Mouse (Mus musculus): ENCODE results near the gene Fbxo48. TPM values are rescaled to one million over a fixed set of nuclear protein-coding genes. Genes with fewer than 3 reads are reported as not detected.

Gene Fbxo48
- polyA plus RNA-seq, 1 experiment from 2014 or later = 1.3 TPM

DNA sequence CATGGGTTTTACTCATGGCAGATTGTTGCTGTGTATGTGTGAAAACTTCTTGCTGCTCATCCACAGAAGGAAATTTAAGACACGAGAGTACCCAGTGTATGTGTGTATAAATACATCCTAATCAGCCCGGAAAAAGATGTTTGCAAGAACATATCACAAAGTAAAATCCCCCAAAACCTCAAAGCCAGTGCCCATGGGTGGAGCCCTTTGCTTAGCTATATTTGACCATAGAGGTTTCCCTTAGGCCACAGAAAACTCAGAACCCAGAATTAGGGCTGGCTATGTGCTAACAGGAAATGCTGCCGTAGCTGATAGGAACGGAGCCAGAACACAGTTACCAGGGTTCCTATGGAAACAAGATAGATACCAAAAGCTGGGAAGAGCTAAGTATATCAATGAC is 25.8 kb downstream of the Fbxo48 start:
- ATAC-seq (replicated peaks; ENCODE audit: low FRiP score) = no peak
- Histone ChIP-seq H3K4me1 (no peaks in the 10 kb centered on the region), H3K9ac (no peak overlapping the region), H3K27me3 (no peaks in the 10 kb centered on the region), H3K4me2 (no peak overlapping the region), H3K9me3 (replicated peaks) (no peaks in the 10 kb centered on the region), H3K27ac (no peak overlapping the region), H3K4me3 (replicated peaks) (no peak overlapping the region), H3K36me3 (no peaks in the 10 kb centered on the region)
- WGBS = 75% methylated on average over 4 of the region's 4 CpGs

DNA sequence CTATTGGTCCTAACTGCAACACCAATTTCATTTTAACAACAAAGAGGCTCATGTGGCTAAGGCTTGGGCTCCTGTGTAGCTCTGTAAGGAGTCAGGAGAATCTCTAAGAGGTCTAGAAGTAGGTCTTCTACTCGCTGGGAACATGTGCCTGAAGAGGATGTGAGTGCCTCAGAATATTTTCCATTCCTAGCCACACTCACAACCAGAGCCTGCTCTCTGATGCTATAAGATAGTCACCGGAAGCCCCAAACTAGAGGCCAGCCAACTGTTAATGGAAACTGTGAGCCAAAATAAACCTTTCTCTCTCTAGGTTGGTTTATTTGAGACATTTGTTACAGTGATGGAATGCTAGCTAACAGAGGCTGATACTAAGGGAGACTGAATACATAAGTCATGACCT is 26.4 kb downstream of the Fbxo48 start:
- no peak for ATAC-seq (replicated peaks; ENCODE audit: low FRiP score)
- Histone ChIP-seq H3K9ac (no peak overlapping the region), H3K4me2 (no peak overlapping the region), H3K4me3 (replicated peaks) (no peak overlapping the region), H3K27me3 (no peaks in the 10 kb centered on the region), H3K27ac (no peak overlapping the region), H3K4me1 (no peaks in the 10 kb centered on the region), H3K9me3 (replicated peaks) (no peaks in the 10 kb centered on the region), H3K36me3 (no peaks in the 10 kb centered on the region)
- WGBS = 67% methylated on average over 2 of the region's 2 CpGs

DNA sequence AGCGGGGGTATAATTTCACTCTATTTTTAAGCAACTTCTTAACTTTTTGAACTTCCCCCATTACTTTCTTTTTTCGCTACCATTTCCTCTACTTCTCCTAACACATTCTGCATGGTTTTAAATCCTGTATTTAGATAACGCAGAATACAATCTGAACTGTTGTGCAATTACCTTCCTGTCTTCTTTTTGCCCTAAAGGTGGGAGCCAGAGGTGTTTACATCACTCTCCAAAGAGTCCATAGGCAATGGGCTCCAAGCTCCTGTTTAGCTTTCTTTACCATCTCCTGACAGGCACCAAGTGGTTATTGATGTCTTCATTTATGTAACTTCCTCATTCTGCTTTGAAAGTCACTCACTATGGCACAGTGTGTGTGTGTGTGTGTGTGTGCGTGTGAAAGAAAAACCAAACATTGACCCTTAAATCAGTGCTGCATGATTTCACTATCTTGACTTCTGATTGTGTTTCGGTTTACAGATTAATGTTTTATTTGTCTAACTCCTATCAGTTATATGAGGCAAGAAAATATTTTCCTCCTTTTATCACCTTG is 27.1 kb downstream of the Fbxo48 start:
- Histone ChIP-seq H3K4me1 (no peaks in the 10 kb centered on the region), H3K27me3 (no peaks in the 10 kb centered on the region), H3K36me3 (no peaks in the 10 kb centered on the region), H3K4me2 (no peak overlapping the region), H3K4me3 (replicated peaks) (no peak overlapping the region), H3K9ac (no peak overlapping the region), H3K27ac (no peak overlapping the region), H3K9me3 (replicated peaks) (no peaks in the 10 kb centered on the region)
- no peak for ATAC-seq (replicated peaks; ENCODE audit: low FRiP score)
- 79% methylated on average over 5 of the region's 5 CpGs for WGBS

DNA sequence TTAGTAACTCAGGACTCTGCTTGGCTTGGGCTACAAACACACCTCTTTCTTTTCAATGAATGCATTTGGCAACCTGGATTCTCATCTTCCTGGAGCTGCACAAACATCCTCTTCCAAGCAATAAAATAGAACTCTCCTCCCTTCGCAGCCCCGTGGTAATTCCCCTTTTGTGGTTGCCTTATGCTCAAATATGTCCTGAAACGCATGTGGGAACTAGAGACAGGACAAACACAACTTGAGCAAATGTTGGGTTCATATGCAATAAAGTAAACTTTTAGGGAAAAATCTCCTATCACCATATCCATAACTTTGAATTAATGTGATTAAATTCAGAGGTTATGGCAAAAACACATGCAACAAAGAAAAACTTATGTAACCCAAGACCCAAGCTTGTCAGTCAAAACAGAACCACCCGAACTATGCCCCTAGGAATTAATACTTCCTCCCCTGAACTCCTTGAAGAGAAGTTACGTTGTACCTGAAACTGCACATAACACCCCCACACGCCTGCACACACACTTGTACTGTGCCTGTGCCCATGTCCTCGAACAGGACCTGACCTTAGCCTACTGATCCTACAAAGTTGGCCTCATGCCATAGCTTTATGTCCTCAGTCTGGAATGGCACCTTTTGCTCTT is 35.5 kb downstream of the Fbxo48 start:
- Histone ChIP-seq H3K4me2 (no peak overlapping the region), H3K27ac (no peak overlapping the region), H3K9me3 (replicated peaks) (no peaks in the 10 kb centered on the region), H3K4me3 (replicated peaks) (no peak overlapping the region), H3K36me3 (no peaks in the 10 kb centered on the region), H3K27me3 (no peaks in the 10 kb centered on the region), H3K9ac (no peak overlapping the region), H3K4me1 (no peaks in the 10 kb centered on the region)
- 74% methylated on average over 7 of the region's 7 CpGs for WGBS
- no peak for ATAC-seq (replicated peaks; ENCODE audit: low FRiP score)

DNA sequence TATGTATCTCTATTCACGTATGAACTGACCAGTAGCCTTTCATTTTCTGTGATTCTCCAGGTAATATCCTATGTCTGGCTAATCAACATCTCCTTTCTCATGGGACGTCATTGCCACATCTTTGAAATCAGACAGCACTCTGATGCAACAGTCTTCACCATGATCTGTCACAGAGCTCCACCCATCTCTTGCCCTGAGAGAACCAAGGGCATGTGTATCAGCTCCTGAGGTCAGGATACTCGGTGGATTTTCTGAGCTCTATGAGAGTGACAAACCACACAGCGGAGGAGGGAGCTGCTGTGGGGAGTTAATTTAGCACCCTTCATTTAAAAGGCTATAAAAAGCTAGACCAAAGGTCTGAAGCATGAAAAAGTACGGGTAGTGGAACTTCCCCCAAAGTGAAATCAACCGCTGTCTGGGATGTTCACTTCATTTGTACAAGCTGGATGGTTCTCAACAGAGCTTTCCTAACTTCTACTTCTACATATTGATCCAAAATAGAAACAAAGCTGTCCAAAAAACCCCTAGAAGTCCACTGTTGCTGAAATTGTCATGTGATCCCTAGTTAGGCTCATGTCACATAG is 36.7 kb downstream of the Fbxo48 start:
- Histone ChIP-seq H3K36me3 (no peaks in the 10 kb centered on the region), H3K4me3 (replicated peaks) (no peak overlapping the region), H3K27me3 (no peaks in the 10 kb centered on the region), H3K4me2 (no peak overlapping the region), H3K4me1 (no peaks in the 10 kb centered on the region), H3K9me3 (replicated peaks) (no peaks in the 10 kb centered on the region), H3K27ac (no peak overlapping the region), H3K9ac (no peak overlapping the region)
- no peak for ATAC-seq (replicated peaks; ENCODE audit: low FRiP score)
- 51% methylated on average over 6 of the region's 6 CpGs for WGBS

DNA sequence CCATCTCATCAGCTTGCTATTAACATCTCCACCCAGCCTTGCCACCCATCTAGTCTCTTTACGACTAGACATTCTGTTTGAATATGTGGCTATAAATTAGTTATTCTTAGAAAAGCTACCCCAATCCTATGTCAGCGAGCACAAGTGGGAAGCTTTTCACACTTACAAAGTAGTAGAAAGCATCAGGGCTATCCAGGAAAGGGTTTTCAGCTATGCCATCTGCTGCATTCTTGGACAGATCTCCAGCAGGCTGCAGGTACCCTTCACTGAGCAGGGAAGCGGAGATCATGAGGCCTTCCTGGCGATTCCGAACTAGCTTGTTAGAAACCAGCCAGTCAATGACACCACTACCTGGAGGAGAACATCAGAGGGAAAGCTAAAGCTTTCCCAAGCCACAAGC is 38.7 kb downstream of the Fbxo48 start:
- no peak overlapping the region for H3K4me3 ChIP-seq (replicated peaks)
- H3K9me3 ChIP-seq (replicated peaks) = no peaks in the 10 kb centered on the region
- H3K4me1 ChIP-seq = no peaks in the 10 kb centered on the region
- H3K36me3 ChIP-seq = no peaks in the 10 kb centered on the region
- H3K9ac ChIP-seq = no peak overlapping the region
- ATAC-seq (replicated peaks; ENCODE audit: low FRiP score) = no peak
- no peak overlapping the region for H3K27ac ChIP-seq
- WGBS = 80% methylated on average over 5 of the region's 5 CpGs
- no peaks in the 10 kb centered on the region for H3K27me3 ChIP-seq
- no peak overlapping the region for H3K4me2 ChIP-seq

DNA sequence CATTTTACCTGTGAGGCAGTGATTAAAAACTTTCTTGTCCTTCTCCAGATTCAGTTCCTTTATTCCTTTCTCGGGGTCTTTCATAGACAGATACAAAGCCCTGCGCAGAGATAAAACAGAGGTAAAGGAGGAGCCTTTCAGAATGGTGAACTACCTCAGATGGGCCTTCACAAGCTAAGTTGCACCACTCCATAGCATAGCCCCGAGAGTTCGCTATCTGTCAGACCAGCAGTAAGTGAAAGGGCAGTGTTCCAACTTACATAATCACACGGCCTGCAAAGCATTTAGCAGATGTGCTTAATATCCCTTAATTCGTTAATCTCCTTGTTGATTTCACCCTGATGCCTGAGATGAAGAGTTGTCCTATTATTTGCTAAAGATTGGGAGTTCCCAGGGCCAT is 41.7 kb downstream of the Fbxo48 start:
- H3K27ac ChIP-seq = no peak overlapping the region
- H3K9me3 ChIP-seq (replicated peaks) = no peaks in the 10 kb centered on the region
- no peak overlapping the region for H3K4me2 ChIP-seq
- H3K4me1 ChIP-seq = no peaks in the 10 kb centered on the region
- H3K4me3 ChIP-seq (replicated peaks) = no peak overlapping the region
- H3K36me3 ChIP-seq = no peaks in the 10 kb centered on the region
- no peak for ATAC-seq (replicated peaks; ENCODE audit: low FRiP score)
- 84% methylated on average over 6 of the region's 6 CpGs for WGBS
- no peak overlapping the region for H3K9ac ChIP-seq
- no peaks in the 10 kb centered on the region for H3K27me3 ChIP-seq

DNA sequence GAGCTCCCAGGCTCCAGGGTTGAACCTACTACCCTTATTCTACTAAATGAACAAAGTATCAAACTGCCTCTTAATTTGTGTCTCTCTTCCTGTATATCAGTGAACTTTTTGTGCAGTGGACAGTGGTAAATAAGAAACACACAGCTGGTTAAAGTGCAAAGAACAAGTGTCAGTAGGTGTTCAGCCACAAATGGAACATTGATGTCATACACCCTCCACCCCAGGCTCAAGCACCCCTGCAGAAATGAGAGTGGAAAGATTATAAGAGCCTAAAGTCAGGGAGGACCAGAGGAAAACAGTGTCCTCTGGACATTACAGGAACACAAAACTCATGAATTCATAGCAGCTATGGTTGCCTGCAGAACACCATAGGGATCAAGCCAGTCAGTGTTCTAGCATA is 45.6 kb downstream of the Fbxo48 start:
- H3K4me3 ChIP-seq (replicated peaks) = no peak overlapping the region
- ATAC-seq (replicated peaks; ENCODE audit: low FRiP score) = no peak
- no peak overlapping the region for H3K9ac ChIP-seq
- H3K36me3 ChIP-seq = no peaks in the 10 kb centered on the region
- H3K27ac ChIP-seq = no peak overlapping the region
- H3K9me3 ChIP-seq (replicated peaks) = no peaks in the 10 kb centered on the region
- no peak overlapping the region for H3K4me2 ChIP-seq
- H3K4me1 ChIP-seq = no peaks in the 10 kb centered on the region
- H3K27me3 ChIP-seq = no peaks in the 10 kb centered on the region

DNA sequence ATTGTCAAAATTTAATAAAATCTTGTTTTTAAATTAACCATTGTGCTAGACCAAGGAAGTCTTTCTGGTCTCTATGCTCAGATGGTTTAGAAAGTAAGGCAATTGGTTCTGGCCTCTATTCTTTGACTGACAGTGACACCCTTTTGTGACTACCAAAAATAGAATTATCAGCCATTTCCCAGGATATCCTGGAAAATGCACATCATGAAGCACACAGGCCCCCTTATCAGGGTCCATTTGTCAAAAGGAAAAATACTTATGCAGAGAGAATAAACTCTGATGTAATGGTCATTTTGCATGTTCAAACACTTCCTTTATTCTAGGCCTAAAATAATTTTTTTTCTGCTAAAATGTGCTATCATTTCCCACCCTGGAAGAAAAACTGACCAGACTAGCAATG is 46.3 kb downstream of the Fbxo48 start:
- Histone ChIP-seq H3K9ac (no peak overlapping the region), H3K4me3 (replicated peaks) (no peak overlapping the region), H3K4me1 (no peaks in the 10 kb centered on the region), H3K4me2 (no peak overlapping the region), H3K27ac (no peak overlapping the region), H3K9me3 (replicated peaks) (no peaks in the 10 kb centered on the region), H3K27me3 (no peaks in the 10 kb centered on the region), H3K36me3 (no peaks in the 10 kb centered on the region)
- no peak for ATAC-seq (replicated peaks; ENCODE audit: low FRiP score)

DNA sequence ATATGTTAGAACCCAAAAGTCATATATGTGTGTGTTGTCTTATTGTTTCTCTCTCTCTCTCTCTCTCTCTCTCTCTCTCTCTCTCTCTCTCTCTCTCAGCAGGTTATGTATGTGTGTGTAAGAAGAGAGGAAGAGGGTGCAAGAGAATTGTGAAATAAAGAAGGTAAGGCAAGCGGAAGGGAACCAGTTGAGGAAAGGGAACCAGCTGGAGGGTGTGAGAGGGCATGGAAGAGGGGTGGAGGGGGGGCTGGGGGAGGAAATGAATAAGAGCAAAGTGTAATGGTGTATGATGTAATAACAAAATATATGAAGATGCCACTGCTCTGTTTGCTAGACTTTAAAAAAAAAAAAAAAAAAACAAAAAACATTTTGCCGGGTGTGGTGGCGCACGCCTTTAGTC is 48.2 kb downstream of the Fbxo48 start:
- no peaks in the 10 kb centered on the region for H3K9me3 ChIP-seq (replicated peaks)
- WGBS = 91% methylated on average over 4 of the region's 4 CpGs
- no peak for ATAC-seq (replicated peaks; ENCODE audit: low FRiP score)
- no peaks in the 10 kb centered on the region for H3K4me1 ChIP-seq
- no peak overlapping the region for H3K9ac ChIP-seq
- no peak overlapping the region for H3K27ac ChIP-seq
- H3K36me3 ChIP-seq = no peaks in the 10 kb centered on the region
- no peak overlapping the region for H3K4me3 ChIP-seq (replicated peaks)
- no peaks in the 10 kb centered on the region for H3K27me3 ChIP-seq
- no peak overlapping the region for H3K4me2 ChIP-seq

DNA sequence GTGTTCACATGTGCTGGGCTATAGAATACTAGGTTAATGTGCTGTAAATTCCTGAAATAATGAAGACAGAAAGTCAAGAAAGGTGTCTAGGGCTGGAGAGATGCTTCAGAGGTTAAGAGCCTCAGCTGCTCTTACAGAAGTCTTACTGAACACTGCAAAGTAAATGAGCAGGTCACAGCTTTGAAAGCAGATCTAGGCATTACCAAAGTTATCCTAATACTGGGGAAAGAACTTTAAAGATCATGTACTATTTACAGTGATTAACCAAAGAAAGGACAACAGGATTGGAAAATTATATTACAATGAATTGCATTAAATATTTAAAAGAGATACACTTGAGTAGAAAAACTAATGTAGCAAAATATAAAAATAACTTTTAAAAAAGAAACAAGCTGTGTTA is 48.8 kb downstream of the Fbxo48 start:
- Histone ChIP-seq H3K27me3 (no peaks in the 10 kb centered on the region), H3K4me1 (no peaks in the 10 kb centered on the region), H3K9ac (no peak overlapping the region), H3K36me3 (no peaks in the 10 kb centered on the region), H3K4me3 (replicated peaks) (no peak overlapping the region), H3K4me2 (no peak overlapping the region), H3K27ac (no peak overlapping the region), H3K9me3 (replicated peaks) (no peaks in the 10 kb centered on the region)
- ATAC-seq (replicated peaks; ENCODE audit: low FRiP score) = no peak

DNA sequence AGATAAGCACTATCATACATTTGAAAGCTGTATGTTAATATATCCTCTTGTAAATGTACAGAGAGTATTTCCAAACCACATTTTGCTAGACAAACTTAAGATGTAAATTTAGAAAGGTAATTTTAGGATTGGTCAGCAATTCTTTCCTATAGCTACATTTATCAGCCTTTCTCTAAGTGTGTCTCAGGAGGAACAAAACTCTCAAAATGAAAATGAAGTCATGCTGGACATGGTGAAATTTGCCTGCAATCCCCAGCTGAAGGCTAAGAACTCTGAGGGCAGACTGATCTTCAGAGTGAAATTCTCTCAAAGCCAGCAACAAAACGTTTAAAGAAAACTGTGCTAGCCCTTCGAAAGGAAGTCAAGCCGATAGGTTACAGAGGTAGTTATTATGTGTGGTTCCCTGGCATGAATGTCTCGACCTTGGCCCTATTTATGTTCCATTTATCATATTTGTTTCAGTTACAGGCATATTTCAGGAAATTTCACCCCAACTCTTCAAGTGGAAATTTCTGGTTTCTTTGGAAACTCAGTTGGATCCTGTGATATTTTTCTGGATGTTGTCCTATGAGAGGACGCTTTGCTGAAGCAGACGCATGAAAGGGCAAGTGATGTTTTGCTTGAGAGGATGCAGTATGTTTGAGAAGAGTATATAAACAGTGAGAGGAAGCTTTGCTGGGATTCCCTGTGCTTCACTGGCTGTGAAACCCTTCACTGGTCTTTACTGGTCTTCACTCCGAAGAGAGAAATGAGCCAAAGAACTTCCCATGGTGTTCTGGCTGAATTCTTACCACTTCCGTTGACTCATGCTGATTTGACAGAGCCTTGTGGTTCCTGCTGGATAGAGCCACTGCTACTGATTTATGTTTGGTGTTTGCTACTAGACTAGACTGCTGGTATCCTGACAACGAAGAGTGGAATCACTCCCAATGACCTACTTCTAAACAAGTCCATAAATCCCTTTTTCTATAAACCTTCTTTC is 49.5 kb downstream of the Fbxo48 start:
- Histone ChIP-seq H3K4me3 (replicated peaks) (no peak overlapping the region), H3K27me3 (no peaks in the 10 kb centered on the region), H3K4me1 (no peaks in the 10 kb centered on the region), H3K27ac (no peak overlapping the region), H3K36me3 (no peaks in the 10 kb centered on the region), H3K9ac (no peak overlapping the region), H3K9me3 (replicated peaks) (no peaks in the 10 kb centered on the region), H3K4me2 (no peak overlapping the region)
- ATAC-seq (replicated peaks; ENCODE audit: low FRiP score) = no peak
- WGBS = 69% methylated on average over 9 of the region's 9 CpGs

All from kidney, embryonic 15.5 days (tissue).